Mouse (Mus musculus) midbrain, postnatal 0 days (tissue): Measurements from ENCODE around the gene Baiap2l1. TPM values are rescaled to one million over a fixed set of nuclear protein-coding genes. Genes with fewer than 3 reads are reported as not detected.
"Not testable (repeated sequence)": the region's sequence is repeated elsewhere in the genome, so short reads cannot be mapped to it uniquely, and the experiment has no call there.

Experiments
- ATAC-seq: fragments of 200-750 bp; cut with Nextera tagmentation; 2 replicates; pipeline ENCODE4 v1.8.0; 2017; ENCODE audit warnings: moderate number of reproducible peaks, mild to moderate bottlenecking, moderate TSS enrichment, moderate library complexity; ENCODE audit not compliant: low FRiP score
- DNase-seq: peaks from one replicate; pipeline ENCODE4 v3.0.0-alpha.2; 2015; ENCODE audit warnings: low spot score
- H3K27ac ChIP-seq: fragments of 300-500 bp; sonication (generic); 2 replicates; pipeline ENCODE4 v1.5.1; 2014; ENCODE audit warnings: low read depth, mild to moderate bottlenecking, low read length, mixed read lengths
- H3K27me3 ChIP-seq: fragments of 300-500 bp; sonication (generic); 2 replicates; pipeline ENCODE4 v1.6.1; 2014; ENCODE audit warnings: low read length, control low read depth, mixed read lengths; ENCODE audit not compliant: insufficient read depth
- H3K36me3 ChIP-seq: fragments of 300-500 bp; sonication (generic); 2 replicates; pipeline ENCODE4 v1.6.1; 2014; ENCODE audit warnings: low read length, control low read depth, mixed read lengths; ENCODE audit not compliant: insufficient read depth
- H3K4me1 ChIP-seq: fragments of 300-500 bp; sonication (generic); 2 replicates; pipeline ENCODE4 v1.6.1; 2014; ENCODE audit warnings: mild to moderate bottlenecking, control low read depth, antibody characterized with exemption, low read length, mixed read lengths; ENCODE audit not compliant: insufficient read depth
- H3K4me2 ChIP-seq: fragments of 300-500 bp; sonication (generic); 2 replicates; pipeline ENCODE4 v1.6.1; 2014; ENCODE audit warnings: low read depth, mild to moderate bottlenecking, low read length, mixed read lengths; ENCODE audit not compliant: poor library complexity, severe bottlenecking
- H3K4me3 ChIP-seq: fragments of 300-500 bp; sonication (generic); 2 replicates; pipeline ENCODE4 v1.5.1; 2014; ENCODE audit warnings: low read depth, mild to moderate bottlenecking, low read length, moderate library complexity
- H3K9ac ChIP-seq: fragments of 300-500 bp; sonication (generic); replicated peaks from 2 replicates; pipeline ENCODE4 v1.6.1; 2014; ENCODE audit warnings: mild to moderate bottlenecking, low read length, moderate library complexity, mixed read lengths; ENCODE audit not compliant: poor library complexity, severe bottlenecking
- H3K9me3 ChIP-seq: fragments of 300-500 bp; sonication (generic); 2 replicates; pipeline ENCODE4 v1.6.1; 2016; ENCODE audit warnings: low read length, control low read depth
- CTCF ChIP-seq: IDR thresholded peaks from 2 replicates; pipeline ENCODE4 v1.5.1; 2016; ENCODE audit warnings: antibody characterized with exemption, mild to moderate bottlenecking
- WGBS: fragments of 180-500 bp; shearing (Covaris S2); extraction: QIAGEN DNeasy Blood & Tissue Kit; methylation state at CpG from one replicate; pipeline ENCODE4 v1.1.7; 2014; 5-methylcytosine and 5-hydroxymethylcytosine counted together
- polyA plus RNA-seq: library from polyadenylated mRNA; unstranded; fragments of >200 nt; fragmentation: Nextera tagmentation; extraction: Ambion mirVana; gene quantifications from 2 replicates; pipeline ENCODE4 v1.2.1, GENCODE M21; 2015
- total RNA-seq: library from RNA; depleted of rRNA; stranded (reverse); fragments of >200 nt; gene quantifications from 2 replicates; pipeline ENCODE4 v1.2.3, GENCODE M21; 2014

The Baiap2l1 gene
- total and polyA plus RNA-seq, 2 experiments from 2014 or later = 0.44 to 0.80 TPM

DNA sequence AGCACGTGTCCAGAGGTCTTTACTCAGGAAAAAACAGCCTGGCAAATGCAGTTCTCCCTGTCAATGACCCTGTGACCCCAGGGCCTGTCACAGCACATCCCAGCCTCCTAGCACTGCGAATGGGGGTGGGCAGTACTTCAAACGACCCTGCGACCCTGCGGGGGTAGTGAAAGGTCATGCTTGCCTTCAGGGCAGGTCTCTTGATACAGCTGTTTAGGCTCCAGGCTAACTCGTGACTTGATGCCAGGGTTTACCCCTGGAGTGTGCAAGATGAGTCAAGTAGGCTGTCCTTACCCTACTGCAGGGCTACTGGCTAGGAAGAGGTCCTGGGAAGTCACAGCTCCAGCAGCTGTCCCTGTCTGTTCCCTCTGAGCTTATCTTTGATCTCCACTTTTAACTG lies 13.1 kb upstream of the Baiap2l1 start:
- Histone ChIP-seq H3K4me2 (no peak overlapping the region), H3K36me3 (no peaks in the 10 kb centered on the region), H3K27me3 (no peaks in the 10 kb centered on the region), H3K4me3 (no peak overlapping the region), H3K4me1 (no peaks in the 10 kb centered on the region), H3K9me3 (no peaks in the 10 kb centered on the region), H3K27ac (no peak overlapping the region), H3K9ac (no peak overlapping the region)
- no peak for TF ChIP-seq CTCF
- WGBS = 5% methylated on average over 6 of the region's 6 CpGs
- DNase-seq (no peak), ATAC-seq (no peak)

GRCm38 (mm10) chr5:144368661-144369205 lies 10.8 kb upstream of the Baiap2l1 start:
- H3K4me2 ChIP-seq = no peak overlapping the region
- no peak for TF ChIP-seq CTCF
- ATAC-seq = no peak
- no peak overlapping the region for H3K27ac ChIP-seq
- DNase-seq = no peak
- no peak overlapping the region for H3K9ac ChIP-seq
- no peaks in the 10 kb centered on the region for H3K4me1 ChIP-seq
- 87% methylated on average over 9 of the region's 9 CpGs for WGBS
- no peak overlapping the region for H3K4me3 ChIP-seq
- no peaks in the 10 kb centered on the region for H3K27me3 ChIP-seq
- no peaks in the 10 kb centered on the region for H3K36me3 ChIP-seq
- H3K9me3 ChIP-seq = no peaks in the 10 kb centered on the region

GRCm38 (mm10) chr5:144366551-144366950 lies 8.6 kb upstream of the Baiap2l1 start:
- not testable (repeated sequence) for H3K4me3 ChIP-seq, H3K4me2 ChIP-seq, H3K36me3 ChIP-seq, H3K9me3 ChIP-seq, ATAC-seq, H3K27me3 ChIP-seq, H3K4me1 ChIP-seq, DNase-seq, H3K9ac ChIP-seq, H3K27ac ChIP-seq
- WGBS = 69% methylated on average over 6 of the region's 6 CpGs

DNA sequence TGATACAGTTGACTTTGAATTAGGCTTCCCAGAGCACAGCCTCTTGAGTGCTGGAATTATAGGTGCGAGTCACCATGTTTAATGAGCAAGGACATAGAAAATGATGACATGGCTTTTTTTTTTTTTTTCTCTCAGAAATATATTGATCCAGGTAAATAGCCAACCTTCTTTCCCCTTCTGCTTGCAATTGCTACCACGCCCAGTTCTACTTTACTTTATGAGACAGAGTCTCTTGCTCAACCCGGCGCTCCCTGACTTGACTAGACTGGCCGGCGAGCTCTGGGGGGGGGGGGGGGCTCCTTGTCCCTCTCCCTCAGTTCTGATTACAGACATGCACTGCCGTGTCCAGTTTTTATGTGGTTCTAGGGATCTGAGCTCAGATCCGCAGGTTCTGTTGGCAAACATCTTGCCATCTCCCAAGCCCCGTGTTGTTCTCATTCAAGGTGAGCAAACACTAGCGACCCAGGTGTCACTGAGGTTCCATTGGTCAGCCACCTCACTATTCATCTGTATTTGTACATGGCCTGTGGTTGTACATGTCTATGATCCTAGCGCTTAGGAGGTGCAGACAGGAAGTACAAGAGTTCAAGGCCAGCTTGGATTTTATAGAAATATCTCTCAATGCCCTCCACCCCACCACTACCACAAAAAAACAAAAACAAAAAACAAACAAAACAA lies 6.9 kb upstream of the Baiap2l1 start:
- H3K27me3 ChIP-seq = peaks cover 2% of the 10 kb centered on the region; the same call in 1 of the 2 replicates
- no peaks in the 10 kb centered on the region for H3K9me3 ChIP-seq
- H3K36me3 ChIP-seq = no peaks in the 10 kb centered on the region
- no peak overlapping the region for H3K4me3 ChIP-seq
- no peak overlapping the region for H3K4me2 ChIP-seq
- ATAC-seq (no peak), DNase-seq (no peak)
- no peaks in the 10 kb centered on the region for H3K4me1 ChIP-seq
- TF ChIP-seq CTCF = no peak
- no peak overlapping the region for H3K9ac ChIP-seq
- WGBS = 92% methylated on average over 11 of the region's 11 CpGs
- no peak overlapping the region for H3K27ac ChIP-seq

DNA sequence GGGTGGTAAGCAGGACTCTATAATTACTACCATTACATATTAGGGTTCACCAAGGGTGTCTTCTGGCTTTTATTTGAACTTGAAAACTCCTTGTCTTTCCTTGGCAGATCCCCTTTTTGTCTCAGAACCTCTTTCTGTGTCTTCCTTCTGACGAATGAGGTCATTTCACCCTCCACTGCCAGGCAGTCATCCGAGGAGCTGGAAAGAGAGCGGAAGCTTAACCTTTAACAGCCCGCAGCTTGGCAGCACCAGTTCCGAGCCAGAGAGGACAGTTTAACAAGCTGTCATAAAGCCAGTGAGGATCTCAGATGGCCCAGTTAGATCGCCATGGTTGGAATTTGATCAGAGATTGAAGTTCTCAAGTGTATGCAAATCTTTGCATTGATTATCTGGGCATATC lies 2.4 kb upstream of the Baiap2l1 start:
- TF ChIP-seq CTCF = no peak
- Histone ChIP-seq H3K9me3 (no peaks in the 10 kb centered on the region), H3K27me3 (peaks cover 24% of the 10 kb centered on the region), H3K36me3 (no peaks in the 10 kb centered on the region), H3K4me2 (no peak overlapping the region), H3K4me3 (no peak overlapping the region), H3K4me1 (peaks cover 3% of the 10 kb centered on the region; the same call in 1 of the 2 replicates), H3K27ac (no peak overlapping the region), H3K9ac (no peak overlapping the region)
- 41% methylated on average over 6 of the region's 6 CpGs for WGBS
- ATAC-seq (no peak), DNase-seq (no peak)

DNA sequence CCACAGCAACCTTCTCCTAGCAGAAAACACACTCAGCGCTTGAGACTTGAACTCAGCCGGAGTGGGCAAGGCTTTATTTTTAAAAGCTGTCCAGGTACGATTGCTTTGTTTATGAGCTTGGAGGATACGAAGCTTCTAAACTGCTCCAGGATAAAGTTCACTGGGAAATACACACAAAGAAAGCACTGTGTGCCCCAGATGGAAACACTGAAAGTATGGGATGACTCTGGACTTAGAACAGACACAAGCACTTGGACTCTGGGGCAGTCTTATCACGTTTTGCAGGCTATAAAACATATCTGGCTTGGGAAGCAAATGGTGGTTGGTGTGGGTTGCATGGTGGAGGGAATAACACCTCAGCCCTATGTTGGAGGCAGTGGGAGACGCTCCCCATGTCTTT lies 2.0 kb upstream of the Baiap2l1 start:
- H3K36me3 ChIP-seq = no peaks in the 10 kb centered on the region
- WGBS = 83% methylated on average over 6 of the region's 6 CpGs
- H3K9me3 ChIP-seq = no peaks in the 10 kb centered on the region
- no peak overlapping the region for H3K27ac ChIP-seq
- DNase-seq = no peak
- no peak for TF ChIP-seq CTCF
- H3K9ac ChIP-seq = no peak overlapping the region
- peaks cover 24% of the 10 kb centered on the region for H3K27me3 ChIP-seq
- peaks cover 3% of the 10 kb centered on the region; the same call in 1 of the 2 replicates for H3K4me1 ChIP-seq
- no peak overlapping the region for H3K4me2 ChIP-seq
- no peak overlapping the region for H3K4me3 ChIP-seq
- ATAC-seq = no peak
